Mouse (Mus musculus) spleen, adult 2 months (tissue): ENCODE measurements around the gene Pik3cg.

Experiments used
- CTCF ChIP-seq: fragments of 200-500 bp; IDR thresholded peaks from 2 replicates; pipeline ENCODE4 v1.5.1; 2011; ENCODE audit warnings: mild to moderate bottlenecking, inconsistent platforms; ENCODE audit not compliant: insufficient read depth, insufficient read length, insufficient replicate concordance; ENCODE audit errors: extremely low read depth
- POLR2A ChIP-seq: fragments of 200-500 bp; IDR thresholded peaks from 2 replicates; pipeline ENCODE4 v1.6.1; 2011; ENCODE audit warnings: low read depth, low read length, inconsistent platforms

DNA sequence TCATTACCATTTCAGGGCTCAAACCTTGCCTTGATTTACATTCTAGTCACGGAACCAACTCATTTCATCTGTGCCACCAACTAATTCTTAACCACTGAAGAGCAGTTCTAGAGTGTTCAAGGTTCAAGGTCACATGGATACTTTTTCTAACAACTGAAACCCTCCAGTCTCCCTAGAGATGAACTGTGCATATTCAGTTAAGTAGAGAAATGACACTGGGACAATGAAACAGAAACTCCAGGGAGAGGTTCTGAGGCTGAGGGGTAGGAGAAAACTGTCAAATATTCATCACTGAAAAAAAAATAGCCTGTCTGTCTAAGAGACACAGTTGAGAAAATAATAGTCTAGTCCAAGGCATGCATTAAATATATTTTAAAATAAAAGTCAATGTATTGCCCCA lies 24.9 kb downstream of the Pik3cg start:
- TF ChIP-seq CTCF (no peak), POLR2A (no peak)
